Mouse (Mus musculus) erythroblast, embryonic 14.5 days (primary cell): ENCODE measurements around the gene Macrod2.

ENCODE experiments used
- GATA1 ChIP-seq: IDR thresholded peaks from 2 replicates; pipeline ENCODE4 v1.6.1; 2012; ENCODE audit warnings: low read length, inconsistent platforms, mixed read lengths
- TAL1 ChIP-seq: IDR thresholded peaks from 3 replicates; pipeline ENCODE4 v1.6.1; 2012; ENCODE audit warnings: low read length, inconsistent platforms, mixed read lengths

DNA sequence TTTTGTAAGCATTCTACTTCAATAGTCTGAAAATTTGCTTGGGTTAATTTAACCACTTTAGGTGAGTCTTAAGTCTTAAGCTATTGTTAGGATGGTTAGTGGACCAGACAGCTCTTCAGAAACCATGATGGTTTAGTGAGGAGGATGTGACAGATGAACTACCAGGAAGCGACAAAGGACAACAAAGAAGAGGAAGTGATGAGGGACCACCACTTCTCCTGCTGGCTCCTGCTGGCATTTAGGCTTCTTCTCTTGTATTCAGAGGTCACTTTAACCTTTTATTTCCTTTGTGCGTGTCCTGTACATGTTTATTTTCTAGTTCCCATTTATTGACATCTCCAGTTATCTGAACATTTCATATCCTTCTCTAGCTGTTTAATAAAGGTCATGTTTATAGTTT lies 295.8 kb downstream of the Macrod2 start:
- TF ChIP-seq TAL1: no peak
- no peak for TF ChIP-seq GATA1
